Mouse (Mus musculus): ENCODE measurements around the gene Prep.

DNA sequence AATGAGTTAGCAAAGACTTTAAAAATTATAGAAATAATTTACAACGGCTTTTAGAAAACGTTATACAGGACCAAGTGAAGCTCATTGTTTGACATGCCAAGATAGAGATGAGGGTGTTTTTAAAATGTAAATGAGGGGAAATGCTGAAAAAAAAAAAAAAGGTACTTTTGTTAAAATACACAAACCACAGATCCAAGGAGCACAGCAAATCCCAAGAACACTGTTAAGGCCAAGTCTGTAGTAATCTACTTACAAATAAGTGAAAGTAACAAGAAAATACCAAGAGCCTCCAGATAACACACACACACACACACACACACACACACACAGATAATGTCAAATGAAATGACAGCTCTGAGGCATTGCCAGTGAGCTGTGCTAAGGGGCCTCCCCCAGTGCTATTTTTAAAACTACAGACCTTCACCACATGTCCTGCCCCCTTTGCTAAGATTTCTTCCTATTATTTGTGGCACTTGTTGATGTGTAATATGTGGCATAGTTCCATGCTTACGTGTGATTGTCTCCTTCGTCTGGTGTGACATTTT, 37.6 kb downstream of the Prep start:
- no peak for TF ChIP-seq CTCF (IDR thresholded peaks at IDR 0.05; ENCODE audit: borderline replicate concordance, extremely low read depth, insufficient read depth, insufficient read length)
- TF ChIP-seq POLR2A (IDR thresholded peaks at IDR 0.05; ENCODE audit: borderline replicate concordance, extremely low read depth, insufficient read depth, insufficient read length, poor library complexity, severe bottlenecking), result no peak
